Mouse (Mus musculus) heart, adult 10 weeks (tissue): ENCODE data around the gene 2310057N15Rik. TPM values are rescaled to one million over a fixed set of nuclear protein-coding genes. Genes with fewer than 3 reads are reported as not detected.

Experiments used
- polyA plus RNA-seq: library from polyadenylated mRNA; stranded (reverse); fragments of 350-450 nt; fragmentation: Illumina TruSeq; extraction: RNeasy Lipid Tissue Mini Kit (QIAGEN cat#74804); gene quantifications from one replicate; pipeline ENCODE4 v1.2.3, GENCODE M21; 2014; ENCODE audit warnings: low read depth, low replicate concordance

Gene 2310057N15Rik
- polyA plus RNA-seq = not detected

GRCm38 (mm10) chr16:88774106-88774505 is at the start of gene 2310057N15Rik:
2310057N15Rik (minus strand) TSS chr16:88774206.

GRCm38 (mm10) chr16:88820066-88820465 is 46.1 kb upstream of the 2310057N15Rik start, which contains the start of gene Krtap15:
Krtap15 (plus strand) TSS chr16:88820215.

GRCm38 (mm10) chr16:88811827-88812226 is 37.8 kb upstream of the 2310057N15Rik start, which contains the start of gene Gm20741:
Gm20741 (minus strand) TSS chr16:88812220.

GRCm38 (mm10) chr16:88777596-88777995 is 3.6 kb upstream of the 2310057N15Rik start, which contains the start of gene Gm5965:
Gm5965 (plus strand) TSS chr16:88777896.

GRCm38 (mm10) chr16:88758547-88758946 is 15.5 kb downstream of the 2310057N15Rik start, which contains the start of gene 2310034C09Rik:
2310034C09Rik (plus strand) TSS chr16:88758847.

GRCm38 (mm10) chr16:88751535-88751934 is 22.5 kb downstream of the 2310057N15Rik start, which contains the start of gene Krtap13:
Krtap13 (minus strand) TSS chr16:88751635.

GRCm38 (mm10) chr16:88728812-88729275 is 45.2 kb downstream of the 2310057N15Rik start, which contains the start of gene Krtap13-1:
Krtap13-1 (plus strand) TSS chr16:88728862.

Other genes with a start within 250 kb of the 2310057N15Rik start
- gene Cldn8, start 211.0 kb downstream of the 2310057N15Rik start, polyA plus RNA-seq = not detected
- not detected for gene Krtap24-1, start 161.9 kb downstream of the 2310057N15Rik start, polyA plus RNA-seq
- not detected for gene 2310079G19Rik, start 146.5 kb downstream of the 2310057N15Rik start, polyA plus RNA-seq
- not detected for gene Krtap26-1, start 126.4 kb downstream of the 2310057N15Rik start, polyA plus RNA-seq
- not detected for gene Krtap27-1, start 102.5 kb downstream of the 2310057N15Rik start, polyA plus RNA-seq
- gene 2310061N02Rik, start 66.2 kb downstream of the 2310057N15Rik start, polyA plus RNA-seq = not detected
- not detected for gene Krtap13-1, start 45.3 kb downstream of the 2310057N15Rik start, polyA plus RNA-seq
- gene Krtap13, start 22.6 kb downstream of the 2310057N15Rik start, polyA plus RNA-seq = not detected
- not detected for gene 2310034C09Rik, start 15.4 kb downstream of the 2310057N15Rik start, polyA plus RNA-seq
- not detected for gene Gm5965, start 3.7 kb upstream of the 2310057N15Rik start, polyA plus RNA-seq
- gene Gm20741, start 38.0 kb upstream of the 2310057N15Rik start, polyA plus RNA-seq = not detected
- not detected for gene Krtap15, start 46.0 kb upstream of the 2310057N15Rik start, polyA plus RNA-seq
- not detected for gene Krtap14, start 51.9 kb upstream of the 2310057N15Rik start, polyA plus RNA-seq
- not detected for gene Krtap19-1, start 95.2 kb upstream of the 2310057N15Rik start, polyA plus RNA-seq
- gene Krtap19-2, start 100.1 kb upstream of the 2310057N15Rik start, polyA plus RNA-seq = not detected
- not detected for gene Krtap19-3, start 103.8 kb upstream of the 2310057N15Rik start, polyA plus RNA-seq
- gene Krtap19-4, start 110.9 kb upstream of the 2310057N15Rik start, polyA plus RNA-seq = not detected
- not detected for gene Krtap19-5, start 122.3 kb upstream of the 2310057N15Rik start, polyA plus RNA-seq
- gene Krtap19-9b, start 158.1 kb upstream of the 2310057N15Rik start, polyA plus RNA-seq = not detected
- gene Krtap16-3, start 188.7 kb upstream of the 2310057N15Rik start, polyA plus RNA-seq = not detected
- not detected for gene Krtap22-2, start 236.6 kb upstream of the 2310057N15Rik start, polyA plus RNA-seq
- not detected for gene Gm10229, start 241.1 kb upstream of the 2310057N15Rik start, polyA plus RNA-seq